Mouse (Mus musculus): ENCODE measurements around the gene Klhdc7b.
A peak's percentile ranks its signal among the peaks of the same experiment; 100 is the strongest.
"Not testable (repeated sequence)": the region's sequence is repeated elsewhere in the genome, so short reads cannot be mapped to it uniquely, and the experiment has no call there.

Klhdc7b gene

DNA sequence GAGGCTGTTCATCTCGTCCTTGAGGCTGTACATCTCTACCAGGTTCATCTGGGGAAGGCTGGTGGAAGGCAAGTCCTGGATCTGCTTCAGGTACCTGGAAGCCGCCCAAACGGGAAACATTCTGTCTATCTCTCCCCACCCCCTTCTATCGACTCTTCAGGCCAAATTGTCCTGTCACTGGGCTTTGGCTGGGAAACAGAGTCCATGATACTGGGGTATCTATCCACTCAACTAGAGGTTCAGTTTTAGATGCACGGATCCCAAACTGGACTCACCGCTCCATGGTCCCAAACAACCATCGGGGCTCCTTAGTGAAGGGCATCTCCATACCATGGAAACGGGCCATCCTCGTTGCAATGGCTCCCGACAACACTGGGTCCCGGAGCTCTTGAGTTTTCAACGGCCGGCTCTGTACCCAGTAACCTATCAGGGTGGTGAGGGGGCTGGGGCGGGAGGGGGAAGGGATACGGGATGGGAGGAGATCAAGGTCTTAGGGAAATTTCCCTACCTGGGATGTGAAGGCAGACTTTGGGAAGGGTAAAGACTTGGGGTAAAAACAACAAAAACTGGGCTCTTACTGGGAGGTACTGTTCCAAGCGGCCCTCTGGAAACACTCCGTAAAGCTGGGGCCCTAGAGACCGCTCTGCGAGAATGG is 43.5 kb downstream of the Klhdc7b start:
- no peak for DNase-seq (ENCODE audit: low spot score in 2 of 2)

DNA sequence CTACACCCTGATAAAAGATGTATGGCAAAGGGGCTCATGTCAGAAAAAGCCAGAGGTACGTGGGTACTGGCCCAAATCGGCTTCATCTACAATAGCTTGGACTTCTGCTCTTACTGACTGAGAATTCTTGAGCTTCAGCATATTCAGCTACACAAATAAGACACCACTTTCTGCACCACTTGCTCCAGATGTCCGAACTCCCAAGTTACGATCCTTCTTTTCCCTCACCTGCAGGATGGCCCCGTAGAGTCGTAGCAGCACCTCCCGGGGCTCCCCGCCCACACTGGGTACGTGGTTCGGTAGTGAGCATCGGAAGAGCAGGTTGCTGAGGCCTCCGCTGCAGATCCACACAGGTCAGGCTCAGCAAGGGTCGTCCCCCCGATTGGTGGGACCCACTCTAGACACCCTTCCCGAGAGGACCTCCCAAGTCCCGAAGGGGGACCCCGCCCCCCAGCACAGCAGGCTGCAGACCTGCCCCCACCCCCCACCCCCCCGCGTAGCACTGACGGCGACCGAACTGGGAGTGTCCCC is 44.2 kb downstream of the Klhdc7b start:
- peak in 1 of 2 experiments; percentile 11 for DNase-seq (ENCODE audit: low spot score in 2 of 2)

GRCm38 (mm10) chr15:89429352-89430221 is 44.9 kb downstream of the Klhdc7b start, which contains the start of the genes C730034F03Rik, Gm44502 and Chkb:
Gene C730034F03Rik, plus strand, starts transcription at chr15:89429589.
Gene Gm44502, minus strand, starts transcription at chr15:89429696.
Gene Chkb, minus strand, starts transcription at chr15:89429908.
- peak; percentile 94 to 98 for DNase-seq (ENCODE audit: low spot score in 2 of 2)

- DNase-seq (ENCODE audit: low spot score in 2 of 2), result no peak
Observed at GRCm38 (mm10) chr15:89430341-89430740, 45.6 kb downstream of the Klhdc7b start.

DNA sequence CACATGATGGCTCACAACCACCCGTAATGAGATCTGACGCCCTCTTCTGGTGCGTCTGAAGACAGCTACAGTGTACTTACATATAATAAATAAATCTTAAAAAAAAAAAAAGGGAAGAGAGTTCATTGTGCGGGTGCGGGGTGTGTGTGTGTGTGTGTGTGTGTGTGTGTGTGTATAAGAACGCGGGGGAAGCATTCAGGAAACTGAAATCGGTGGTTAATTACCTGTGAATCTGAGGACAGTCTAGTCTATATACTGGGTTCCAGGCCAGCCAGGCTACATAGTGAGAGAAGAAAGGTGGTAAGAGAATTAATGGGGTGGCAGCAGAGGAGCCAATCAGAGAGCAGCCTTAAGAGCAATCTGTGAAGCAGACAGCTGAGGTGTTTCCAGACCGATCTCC is 46.1 kb downstream of the Klhdc7b start:
- DNase-seq (ENCODE audit: low spot score in 2 of 2), result not testable (repeated sequence)

DNA sequence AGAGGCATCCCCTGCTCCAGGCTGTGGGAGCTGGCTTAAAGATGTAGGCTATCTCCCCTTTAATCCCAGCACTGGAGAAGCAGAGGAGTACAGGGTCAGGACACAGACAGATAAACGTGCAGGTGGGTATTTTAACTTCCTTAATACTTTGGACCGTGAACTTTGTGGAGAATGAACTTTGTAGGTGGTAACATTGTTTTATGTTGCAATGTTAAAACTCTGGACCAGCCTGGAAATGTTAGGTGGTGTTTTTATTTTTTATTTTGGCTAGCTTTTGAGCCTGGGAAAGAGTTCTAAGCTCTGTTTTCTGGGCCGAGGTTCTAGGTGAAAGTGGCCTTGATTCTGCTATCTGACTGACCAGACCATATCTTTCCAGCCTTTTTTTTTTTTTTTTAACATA is 46.6 kb downstream of the Klhdc7b start:
- no peak for DNase-seq (ENCODE audit: low spot score in 2 of 2)

DNA sequence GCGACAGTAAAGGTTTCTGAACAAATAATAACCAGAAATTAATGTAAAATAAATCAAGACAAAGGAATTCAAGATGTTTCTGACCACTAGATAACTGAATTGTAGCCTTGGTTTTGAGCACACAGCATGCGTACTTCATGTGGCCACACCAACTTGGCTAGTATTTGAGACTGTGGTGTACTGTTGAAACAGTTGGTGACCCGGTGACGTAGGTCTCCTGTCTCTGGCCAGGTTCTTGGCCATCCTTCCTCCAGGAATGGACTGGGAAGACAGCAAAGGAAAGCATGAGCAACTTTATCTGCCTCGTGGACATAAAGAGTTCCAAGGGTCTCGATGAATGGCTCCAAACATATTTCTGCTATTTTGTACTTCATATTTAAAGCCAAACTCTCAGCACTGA is 47.1 kb downstream of the Klhdc7b start:
- no peak for DNase-seq (ENCODE audit: low spot score in 2 of 2)

GRCm38 (mm10) chr15:89432946-89433345 is 48.2 kb downstream of the Klhdc7b start:
- DNase-seq (ENCODE audit: low spot score in 2 of 2), result no peak

- DNase-seq (ENCODE audit: low spot score in 2 of 2), result no peak
Observed at GRCm38 (mm10) chr15:89434136-89434535, 49.4 kb downstream of the Klhdc7b start.

DNA sequence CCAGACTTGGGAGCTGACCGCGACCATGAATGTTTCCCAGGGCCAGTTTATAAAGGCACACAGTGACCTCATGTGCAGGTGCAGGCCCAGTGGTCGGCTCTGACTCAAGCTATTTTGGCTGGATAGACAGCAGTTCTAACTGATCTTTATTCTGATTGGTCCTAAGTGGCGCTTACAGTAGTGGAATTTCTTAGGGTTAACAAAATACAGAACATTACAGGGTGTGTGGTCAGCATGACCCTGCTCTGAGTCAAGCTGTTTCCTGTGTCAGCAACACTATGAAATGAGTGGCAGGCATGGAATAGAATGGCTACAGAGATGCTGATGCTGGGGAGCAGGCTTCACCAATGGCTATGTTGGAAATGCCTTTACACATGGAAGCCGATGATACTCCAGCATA is 51.2 kb downstream of the Klhdc7b start:
- DNase-seq (ENCODE audit: low spot score in 2 of 2), result no peak
